Mouse (Mus musculus): Measurements from ENCODE around the gene Jaml.

Gene Jaml

DNA sequence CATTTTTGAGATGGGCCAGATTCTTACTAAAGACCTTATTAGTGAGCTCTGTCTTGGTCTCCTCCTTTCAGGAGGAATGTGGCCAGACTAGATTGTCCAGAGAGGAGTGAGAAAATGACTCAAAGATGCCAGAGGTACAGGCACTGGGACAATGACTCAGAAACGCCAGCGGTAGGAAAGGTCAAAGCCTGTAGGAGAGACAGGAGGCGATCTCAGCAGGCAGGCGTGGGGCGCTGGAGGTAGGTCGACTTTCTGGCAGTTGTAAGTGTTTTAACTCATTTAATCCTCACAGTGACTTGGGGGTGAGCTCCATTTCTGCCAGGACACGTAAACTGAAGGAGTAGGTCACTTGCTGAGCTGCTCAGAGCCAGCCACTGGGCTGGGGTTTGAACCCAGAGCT lies 18.8 kb upstream of the Jaml start:
- Histone ChIP-seq H3K36me3 (ENCODE audit: insufficient read depth, low read length) (no peaks in the 10 kb centered on the region), H3K9me3 (ENCODE audit: low read length) (no peaks in the 10 kb centered on the region), H3K27me3 (ENCODE audit: insufficient read depth, low read length) (no peaks in the 10 kb centered on the region; the same call in 1 of the 2 replicates), H3K4me3 (replicated peaks; ENCODE audit: low read length) (no peak overlapping the region), H3K4me1 (replicated peaks; ENCODE audit: low read depth, low read length) (peaks cover 12% of the 10 kb centered on the region; the same call in 1 of the 2 replicates)
- TF ChIP-seq POU5F1 (IDR thresholded peaks at IDR 0.05; ENCODE audit: borderline replicate concordance, low read length) (no peak), NANOG (IDR thresholded peaks at IDR 0.05; ENCODE audit: borderline replicate concordance, low read length) (no peak), CTCF (conservative IDR thresholded peaks at IDR 0.05; ENCODE audit: low read length) (no peak)

DNA sequence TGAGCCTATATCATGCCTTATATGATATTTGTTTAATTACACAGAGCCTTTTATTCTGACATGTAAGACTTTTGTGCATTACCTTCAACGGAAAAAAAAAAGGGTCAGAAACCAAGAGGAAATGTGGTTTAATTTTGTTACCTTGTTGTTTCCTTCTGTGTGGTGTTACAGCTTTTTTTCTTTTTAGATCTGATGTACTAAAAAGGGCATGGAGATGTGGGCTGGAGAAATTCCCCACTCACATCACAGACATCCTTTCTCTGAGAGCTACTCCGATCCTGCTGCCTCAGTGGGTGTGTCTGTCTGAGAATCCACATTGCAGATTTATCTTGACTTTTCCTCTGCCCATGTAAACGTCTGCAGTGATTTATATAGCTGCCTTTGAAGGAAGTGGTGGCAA lies 16.3 kb upstream of the Jaml start:
- Histone ChIP-seq H3K27me3 (ENCODE audit: insufficient read depth, low read length) (no peaks in the 10 kb centered on the region; the same call in 1 of the 2 replicates), H3K9me3 (ENCODE audit: low read length) (no peaks in the 10 kb centered on the region), H3K4me1 (replicated peaks; ENCODE audit: low read depth, low read length) (peaks cover 9% of the 10 kb centered on the region; the same call in 1 of the 2 replicates), H3K36me3 (ENCODE audit: insufficient read depth, low read length) (no peaks in the 10 kb centered on the region), H3K4me3 (replicated peaks; ENCODE audit: low read length) (no peak overlapping the region)
- TF ChIP-seq CTCF (conservative IDR thresholded peaks at IDR 0.05; ENCODE audit: low read length) (no peak), POU5F1 (IDR thresholded peaks at IDR 0.05; ENCODE audit: borderline replicate concordance, low read length) (no peak), NANOG (IDR thresholded peaks at IDR 0.05; ENCODE audit: borderline replicate concordance, low read length) (no peak)

DNA sequence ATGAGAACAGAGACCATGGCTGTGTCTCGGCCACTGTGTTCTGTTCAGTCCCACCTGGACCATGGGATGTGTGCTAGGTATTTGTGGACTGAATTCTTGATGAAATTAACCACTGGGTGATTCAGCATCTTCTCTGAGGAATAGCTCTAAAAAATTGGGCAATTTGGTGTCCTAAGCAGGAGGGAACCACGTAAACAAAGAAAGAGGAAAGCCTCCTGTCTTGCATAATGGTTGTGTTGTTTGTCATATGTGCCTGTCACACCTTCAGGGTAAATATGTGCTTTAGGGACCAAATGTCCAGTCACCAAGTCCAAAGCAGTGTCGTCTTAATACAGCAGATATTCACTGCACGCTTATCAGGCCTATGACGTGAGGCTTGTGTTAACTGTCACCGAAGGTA lies 14.6 kb upstream of the Jaml start:
- Histone ChIP-seq H3K36me3 (ENCODE audit: insufficient read depth, low read length) (no peaks in the 10 kb centered on the region), H3K4me3 (replicated peaks; ENCODE audit: low read length) (no peak overlapping the region), H3K4me1 (replicated peaks; ENCODE audit: low read depth, low read length) (peaks cover 9% of the 10 kb centered on the region; the same call in 1 of the 2 replicates), H3K9me3 (ENCODE audit: low read length) (no peaks in the 10 kb centered on the region), H3K27me3 (ENCODE audit: insufficient read depth, low read length) (no peaks in the 10 kb centered on the region)
- TF ChIP-seq CTCF (conservative IDR thresholded peaks at IDR 0.05; ENCODE audit: low read length): no peak
- no peak for TF ChIP-seq POU5F1 (IDR thresholded peaks at IDR 0.05; ENCODE audit: borderline replicate concordance, low read length)
- no peak for TF ChIP-seq NANOG (IDR thresholded peaks at IDR 0.05; ENCODE audit: borderline replicate concordance, low read length)

DNA sequence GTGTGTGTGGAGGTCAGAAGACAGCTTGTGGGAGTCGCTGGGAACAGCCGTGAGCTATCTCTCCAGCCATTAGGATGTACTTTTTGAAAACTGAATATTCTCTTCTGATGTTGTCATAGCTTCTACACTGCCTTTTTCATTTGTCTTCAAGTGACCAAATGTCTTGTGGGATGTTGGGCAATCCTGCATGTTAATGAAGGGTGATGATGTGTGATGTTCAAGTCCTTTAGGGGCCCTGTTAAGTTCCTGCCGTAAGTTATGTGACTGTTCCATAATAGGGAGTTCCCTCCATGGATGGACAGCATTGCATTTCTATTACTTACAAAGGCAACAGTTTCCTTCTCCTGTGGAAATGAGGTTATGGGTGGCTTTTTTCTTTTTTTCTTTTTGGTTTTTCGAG lies 12.2 kb upstream of the Jaml start:
- Histone ChIP-seq H3K4me3 (replicated peaks; ENCODE audit: low read length) (no peak overlapping the region), H3K36me3 (ENCODE audit: insufficient read depth, low read length) (no peaks in the 10 kb centered on the region), H3K9me3 (ENCODE audit: low read length) (no peaks in the 10 kb centered on the region), H3K4me1 (replicated peaks; ENCODE audit: low read depth, low read length) (peaks cover 9% of the 10 kb centered on the region; the same call in 1 of the 2 replicates), H3K27me3 (ENCODE audit: insufficient read depth, low read length) (no peaks in the 10 kb centered on the region; the same call in 1 of the 2 replicates)
- TF ChIP-seq CTCF (conservative IDR thresholded peaks at IDR 0.05; ENCODE audit: low read length): no peak
- no peak for TF ChIP-seq NANOG (IDR thresholded peaks at IDR 0.05; ENCODE audit: borderline replicate concordance, low read length)
- TF ChIP-seq POU5F1 (IDR thresholded peaks at IDR 0.05; ENCODE audit: borderline replicate concordance, low read length): no peak

DNA sequence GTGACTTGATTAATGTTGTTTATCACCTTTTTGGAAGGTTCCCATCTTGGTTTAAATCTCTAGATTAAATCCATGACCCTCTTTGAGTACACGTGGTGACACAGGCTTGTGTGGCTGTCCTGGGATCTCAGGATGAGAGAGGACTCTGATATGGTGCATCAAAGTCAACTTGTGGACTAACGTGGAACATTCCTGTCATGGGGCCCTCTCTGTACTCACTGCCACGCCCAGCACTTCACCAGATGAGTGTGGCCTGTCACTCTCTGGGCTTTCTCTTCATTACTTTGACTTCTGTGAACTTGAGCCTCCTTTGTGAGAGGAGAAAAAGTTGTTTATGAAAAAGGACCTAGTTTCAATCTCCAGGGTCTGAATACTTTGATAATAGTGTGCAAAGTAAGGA lies 7.2 kb upstream of the Jaml start:
- Histone ChIP-seq H3K9me3 (ENCODE audit: low read length) (no peaks in the 10 kb centered on the region), H3K4me3 (replicated peaks; ENCODE audit: low read length) (no peak overlapping the region), H3K36me3 (ENCODE audit: insufficient read depth, low read length) (no peaks in the 10 kb centered on the region), H3K27me3 (ENCODE audit: insufficient read depth, low read length) (no peaks in the 10 kb centered on the region; the same call in 1 of the 2 replicates), H3K4me1 (replicated peaks; ENCODE audit: low read depth, low read length) (peaks cover 4% of the 10 kb centered on the region; the same call in 1 of the 2 replicates)
- TF ChIP-seq NANOG (IDR thresholded peaks at IDR 0.05; ENCODE audit: borderline replicate concordance, low read length) (no peak), CTCF (conservative IDR thresholded peaks at IDR 0.05; ENCODE audit: low read length) (no peak), POU5F1 (IDR thresholded peaks at IDR 0.05; ENCODE audit: borderline replicate concordance, low read length) (no peak)

DNA sequence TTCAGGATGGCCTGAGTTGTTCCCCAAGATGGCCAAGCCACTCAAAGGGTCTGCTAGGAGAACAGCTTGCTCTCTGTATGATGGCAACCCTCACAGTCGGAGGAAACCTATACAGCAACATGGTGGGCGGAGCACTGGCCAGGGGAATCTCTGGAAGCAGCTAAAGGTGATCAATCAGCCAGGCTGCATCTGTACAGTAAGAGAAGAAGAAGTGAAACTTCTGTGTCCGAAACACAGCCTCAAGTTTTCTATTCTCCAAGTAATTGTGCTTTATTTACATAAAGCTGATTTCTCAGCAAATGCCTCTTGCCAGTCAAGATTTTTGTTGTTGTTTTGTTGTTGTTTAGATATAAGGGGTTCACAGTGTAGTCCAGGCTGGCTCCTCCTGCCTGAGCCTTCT lies 1.1 kb upstream of the Jaml start:
- no peaks in the 10 kb centered on the region for H3K27me3 ChIP-seq (ENCODE audit: insufficient read depth, low read length)
- no peak overlapping the region for H3K4me3 ChIP-seq (replicated peaks; ENCODE audit: low read length)
- H3K9me3 ChIP-seq (ENCODE audit: low read length): no peaks in the 10 kb centered on the region
- no peaks in the 10 kb centered on the region for H3K36me3 ChIP-seq (ENCODE audit: insufficient read depth, low read length)
- H3K4me1 ChIP-seq (replicated peaks; ENCODE audit: low read depth, low read length): peaks cover 11% of the 10 kb centered on the region
- TF ChIP-seq POU5F1 (IDR thresholded peaks at IDR 0.05; ENCODE audit: borderline replicate concordance, low read length) (no peak), NANOG (IDR thresholded peaks at IDR 0.05; ENCODE audit: borderline replicate concordance, low read length) (no peak), CTCF (conservative IDR thresholded peaks at IDR 0.05; ENCODE audit: low read length) (no peak)

DNA sequence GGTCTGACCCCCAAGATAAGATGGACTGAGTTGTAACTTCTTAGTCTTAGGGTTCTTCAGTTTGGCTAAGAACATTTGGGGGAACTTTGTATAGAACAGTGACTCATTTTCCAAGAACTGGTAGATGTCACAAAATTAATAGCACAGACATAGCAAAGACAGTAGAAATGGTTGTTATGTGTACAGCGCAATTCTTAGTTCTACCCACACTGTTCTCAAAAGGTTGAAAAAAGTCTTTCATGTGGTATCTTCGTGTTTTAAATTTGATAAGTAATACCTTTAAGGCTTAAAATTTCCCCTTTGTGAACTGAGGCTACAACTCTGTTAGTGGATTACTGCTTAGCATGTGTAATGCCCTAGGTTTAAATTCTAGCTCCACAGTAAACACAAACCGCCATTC lies 4.1 kb downstream of the Jaml start:
- Histone ChIP-seq H3K4me3 (replicated peaks; ENCODE audit: low read length) (no peak overlapping the region), H3K36me3 (ENCODE audit: insufficient read depth, low read length) (no peaks in the 10 kb centered on the region), H3K27me3 (ENCODE audit: insufficient read depth, low read length) (no peaks in the 10 kb centered on the region), H3K4me1 (replicated peaks; ENCODE audit: low read depth, low read length) (peaks cover 7% of the 10 kb centered on the region), H3K9me3 (ENCODE audit: low read length) (no peaks in the 10 kb centered on the region)
- TF ChIP-seq POU5F1 (IDR thresholded peaks at IDR 0.05; ENCODE audit: borderline replicate concordance, low read length) (no peak), CTCF (conservative IDR thresholded peaks at IDR 0.05; ENCODE audit: low read length) (no peak), NANOG (IDR thresholded peaks at IDR 0.05; ENCODE audit: borderline replicate concordance, low read length) (no peak)

DNA sequence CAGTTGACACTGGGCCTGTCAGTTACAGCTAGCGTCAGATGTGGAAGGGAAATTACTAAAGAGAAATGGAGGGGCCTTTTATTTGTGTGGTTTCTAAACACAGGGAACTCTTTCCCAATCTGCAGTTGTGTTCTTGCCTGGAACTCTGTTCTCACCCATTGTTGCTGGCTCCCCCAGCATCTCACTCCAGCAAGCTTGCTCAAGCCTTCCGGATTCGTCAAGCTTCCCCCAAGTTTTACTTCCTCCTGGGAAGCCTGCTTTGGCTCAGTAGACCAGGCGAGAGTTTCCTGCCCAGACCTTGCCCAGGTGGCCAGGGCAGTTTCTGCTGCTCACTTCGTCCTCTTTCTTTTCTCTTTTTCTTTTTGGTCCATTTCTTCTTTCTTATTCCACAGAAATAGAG lies 5.6 kb downstream of the Jaml start:
- no peak for TF ChIP-seq CTCF (conservative IDR thresholded peaks at IDR 0.05; ENCODE audit: low read length)
- TF ChIP-seq NANOG (IDR thresholded peaks at IDR 0.05; ENCODE audit: borderline replicate concordance, low read length): no peak
- TF ChIP-seq POU5F1 (IDR thresholded peaks at IDR 0.05; ENCODE audit: borderline replicate concordance, low read length): no peak
- Histone ChIP-seq H3K4me1 (replicated peaks; ENCODE audit: low read depth, low read length) (peaks cover 7% of the 10 kb centered on the region), H3K27me3 (ENCODE audit: insufficient read depth, low read length) (no peaks in the 10 kb centered on the region), H3K36me3 (ENCODE audit: insufficient read depth, low read length) (no peaks in the 10 kb centered on the region), H3K4me3 (replicated peaks; ENCODE audit: low read length) (no peak overlapping the region), H3K9me3 (ENCODE audit: low read length) (no peaks in the 10 kb centered on the region)
